Mouse (Mus musculus) ovary, postnatal 14 days (tissue): Measurements from ENCODE around the gene Rac2.
A peak's percentile ranks its signal among the peaks of the same experiment; 100 is the strongest.

Source experiments
- DNase-seq: peaks from one replicate; pipeline ENCODE4 v3.0.0; 2022; ENCODE audit warnings: low spot score

Gene Rac2

DNA sequence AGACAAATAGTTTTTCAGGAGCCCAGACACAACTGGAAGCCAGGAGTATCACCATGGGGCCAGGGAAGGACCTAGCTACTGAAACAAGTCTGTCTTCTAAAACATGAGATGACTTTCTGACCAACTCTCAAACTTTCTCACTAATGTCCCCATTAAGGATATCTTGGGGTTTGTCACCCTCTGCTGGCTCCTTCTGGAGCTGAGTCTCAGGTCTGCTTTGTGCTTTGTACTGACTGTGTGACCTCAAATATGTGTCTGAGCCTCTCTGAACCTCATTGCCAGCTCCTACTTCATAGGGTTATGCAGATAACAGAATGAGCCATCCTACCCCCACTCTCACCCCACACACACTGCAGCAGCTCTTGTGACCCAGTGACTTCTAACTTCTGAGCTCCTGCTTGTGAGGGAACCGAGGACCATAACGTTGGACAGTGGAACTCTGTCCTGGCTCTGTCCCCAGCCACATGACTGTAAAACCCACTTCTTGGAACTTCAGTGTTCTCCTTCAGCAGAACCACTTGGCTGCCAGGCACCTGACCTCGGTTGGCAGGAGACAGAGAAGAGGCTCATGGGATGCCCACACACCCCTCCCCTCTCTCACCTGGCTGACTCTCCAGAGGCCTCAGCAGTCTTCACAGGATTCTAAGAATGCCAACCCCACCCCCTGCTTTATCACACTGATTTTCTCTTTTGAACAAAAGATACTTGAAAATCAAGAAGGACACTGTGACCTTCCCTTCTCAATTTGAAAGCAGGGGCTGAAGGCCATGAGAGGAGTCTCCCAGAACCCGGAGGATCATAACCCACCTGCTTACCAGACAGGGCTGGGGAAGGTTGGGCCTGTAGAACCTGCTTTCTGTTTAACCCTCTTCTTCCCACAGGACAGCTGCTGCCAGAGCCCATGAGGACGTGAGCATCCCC lies 24.9 kb downstream of the Rac2 start:
- no peak for DNase-seq

DNA sequence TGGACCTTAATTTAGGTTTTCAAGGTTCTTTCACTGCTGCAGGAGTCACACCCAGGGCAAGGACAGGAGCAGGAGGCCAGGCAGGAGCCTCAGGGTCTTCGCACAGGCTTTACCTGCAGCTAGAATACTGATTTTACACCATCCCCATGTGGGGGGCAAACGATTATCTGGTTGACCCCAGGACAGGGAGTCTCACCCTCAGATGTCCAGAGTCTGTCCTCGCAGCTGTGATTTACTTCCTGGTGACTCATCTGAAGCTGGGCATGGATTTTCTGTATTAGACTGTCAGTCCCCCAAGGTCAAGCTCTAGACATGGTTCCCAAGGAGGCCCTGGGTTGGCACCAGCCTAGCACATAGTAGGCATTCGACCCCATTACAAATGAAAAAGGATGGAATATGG lies 26.5 kb downstream of the Rac2 start:
- DNase-seq, result no peak

DNA sequence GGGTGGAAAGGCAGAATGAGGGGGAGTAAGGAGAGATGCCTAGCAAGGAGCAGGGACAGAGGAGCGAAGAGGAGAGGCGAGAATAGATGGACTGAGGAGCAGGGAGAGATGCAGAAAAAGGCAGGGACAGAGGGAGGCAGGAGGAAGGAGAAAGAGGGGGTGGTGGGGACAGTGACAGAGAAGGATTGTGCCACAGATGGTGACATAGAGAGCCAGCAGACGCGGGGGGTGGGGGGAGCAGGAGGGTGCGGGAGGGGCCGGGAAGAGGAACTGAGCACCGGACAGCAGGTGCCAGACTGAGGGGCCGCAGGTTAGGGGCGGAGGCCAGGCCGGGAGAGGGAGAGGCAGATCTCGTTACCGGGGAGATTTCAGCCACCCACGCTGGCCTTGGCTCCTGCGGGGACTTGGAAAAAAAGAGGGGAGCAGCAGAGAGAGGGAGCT lies 28.0 kb downstream of the Rac2 start, which contains the start of gene Sstr3:
Gene Sstr3, minus strand, starts transcription at position 125 of the 441 bp plus-strand sequence.
- no peak for DNase-seq

GRCm38 (mm10) chr15:78544041-78544440 lies 28.5 kb downstream of the Rac2 start:
- DNase-seq, result no peak

DNA sequence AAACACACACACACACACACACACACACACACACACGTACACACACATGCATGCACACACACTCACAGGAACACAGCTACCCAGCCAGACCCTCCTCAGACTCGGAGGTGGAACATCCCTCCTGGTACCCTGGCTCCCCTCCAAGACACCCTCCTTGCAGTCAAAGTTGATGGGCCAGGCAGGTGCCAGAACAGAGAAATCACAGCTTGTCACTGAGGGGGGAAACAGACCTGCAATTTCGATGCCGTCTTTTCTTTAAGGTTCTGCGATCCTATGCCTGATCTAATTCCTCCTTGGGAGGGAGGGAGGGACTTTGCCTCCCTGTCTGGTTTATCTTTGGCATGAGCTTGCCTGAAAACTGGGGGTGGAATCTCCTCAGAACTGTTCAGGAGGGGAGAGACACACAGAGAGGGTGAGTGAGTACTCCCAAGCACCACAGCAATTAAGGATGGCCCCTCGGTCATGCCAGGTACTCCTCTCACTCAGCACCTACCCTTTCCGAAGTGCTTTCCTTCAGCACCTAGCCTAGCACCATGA lies 29.7 kb downstream of the Rac2 start:
- no peak for DNase-seq

DNA sequence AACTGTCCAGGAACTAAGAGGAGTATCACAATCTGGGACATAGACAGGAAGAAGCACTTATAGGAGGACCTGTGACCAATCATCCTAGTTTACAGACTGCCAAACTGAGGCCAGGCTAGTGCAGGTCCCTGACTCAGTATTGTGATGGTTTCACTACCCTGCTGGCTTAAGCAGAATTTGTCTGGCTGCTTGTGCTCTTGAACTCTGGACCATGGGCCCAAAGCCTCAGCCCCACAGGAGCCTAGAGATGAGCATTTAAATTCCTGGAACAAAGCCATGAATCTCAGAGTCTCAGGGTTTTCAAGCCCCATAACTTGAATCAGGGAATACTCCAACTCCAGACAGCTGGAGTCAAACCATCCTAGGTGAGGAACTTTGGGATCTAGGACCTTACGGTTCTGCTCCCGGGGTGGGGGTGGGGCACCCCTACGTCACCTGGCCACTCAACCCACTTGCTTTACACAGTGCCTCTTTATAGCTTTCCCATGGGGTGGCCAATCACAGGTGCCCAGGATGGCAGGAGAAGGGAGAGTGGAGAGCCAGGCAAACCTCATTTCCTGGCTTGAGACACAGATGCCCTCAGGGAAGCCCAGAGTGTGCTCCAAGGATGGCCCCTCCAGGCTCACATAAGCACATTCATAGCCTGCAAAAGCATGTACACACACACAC lies 30.4 kb downstream of the Rac2 start:
- DNase-seq, result no peak

GRCm38 (mm10) chr15:78541606-78542005 lies 31.0 kb downstream of the Rac2 start:
- no peak for DNase-seq

DNA sequence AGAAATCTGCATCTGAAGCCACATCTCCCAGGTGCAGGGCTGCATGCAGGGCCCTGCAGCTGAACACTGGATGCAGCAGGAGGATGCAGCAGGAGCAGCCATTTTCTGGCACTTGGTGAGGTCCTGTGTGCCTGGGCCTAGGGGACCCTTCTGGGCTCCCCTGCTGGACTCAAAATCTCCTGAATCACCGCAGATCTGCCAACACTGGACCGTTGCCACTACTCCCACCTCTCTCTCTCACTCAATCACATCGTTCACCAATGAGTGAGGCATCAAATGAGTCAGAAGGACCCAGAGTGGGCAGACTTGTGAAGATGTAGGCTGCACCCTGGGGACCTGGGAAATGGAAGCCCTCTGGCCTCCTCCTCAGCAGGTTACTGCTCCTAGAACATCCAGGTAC lies 31.5 kb downstream of the Rac2 start:
- DNase-seq, result no peak

DNA sequence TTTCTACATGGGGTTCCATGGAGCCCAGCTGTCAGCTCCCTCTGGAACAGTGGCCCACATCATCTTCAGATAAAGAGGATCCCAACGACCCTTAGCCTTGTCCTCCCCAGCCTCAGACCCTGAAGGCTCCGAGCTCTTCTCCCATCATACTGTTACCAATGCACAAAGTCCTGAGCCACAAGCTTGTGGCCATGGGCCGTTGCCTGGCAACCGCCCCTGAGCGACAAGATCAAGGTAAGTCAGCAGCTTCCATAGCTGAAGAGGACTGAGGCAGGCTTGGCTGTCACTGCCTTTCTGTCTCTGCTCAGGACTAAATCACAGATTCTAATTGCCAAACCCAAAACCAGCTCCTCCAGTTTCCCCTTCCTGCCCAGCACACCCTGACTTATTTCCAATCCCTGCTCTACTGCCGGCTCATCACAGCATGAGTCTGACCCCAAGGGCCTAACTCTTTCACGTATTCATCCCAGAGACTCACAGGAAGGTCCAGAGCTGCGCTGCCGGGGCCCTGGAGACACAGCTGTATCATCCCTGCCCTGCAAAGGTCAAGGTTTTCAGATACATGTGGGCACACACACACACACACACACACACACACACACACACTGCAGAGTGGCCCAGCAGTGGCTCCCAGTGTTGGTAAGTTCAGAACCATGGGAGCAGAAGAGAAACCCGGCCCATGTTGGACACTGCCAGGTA lies 36.7 kb downstream of the Rac2 start:
- DNase-seq, result no peak

DNA sequence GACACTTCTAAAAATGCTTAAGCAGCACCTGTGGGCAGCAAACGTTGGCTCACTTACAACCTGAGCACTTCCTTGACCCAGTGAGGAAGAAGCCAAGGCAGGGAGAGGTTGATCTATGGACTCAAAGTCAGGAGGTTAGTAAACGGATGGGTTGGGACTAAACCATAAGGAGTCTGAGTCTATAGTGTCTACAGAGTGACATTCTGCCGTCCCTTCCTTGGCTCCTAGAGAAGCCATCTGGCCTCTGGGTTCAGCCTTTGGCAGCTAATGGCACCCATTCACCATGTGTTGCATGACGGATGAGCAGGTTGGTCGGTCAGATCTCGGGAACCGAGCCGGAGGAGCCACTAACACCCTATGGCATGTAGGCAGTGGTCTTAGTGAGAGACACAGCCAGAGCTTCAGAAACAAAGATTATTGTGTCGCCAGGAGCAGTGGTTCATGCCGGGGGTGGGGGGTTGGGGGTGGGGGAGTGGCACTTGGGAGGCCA lies 39.2 kb downstream of the Rac2 start:
- no peak for DNase-seq

DNA sequence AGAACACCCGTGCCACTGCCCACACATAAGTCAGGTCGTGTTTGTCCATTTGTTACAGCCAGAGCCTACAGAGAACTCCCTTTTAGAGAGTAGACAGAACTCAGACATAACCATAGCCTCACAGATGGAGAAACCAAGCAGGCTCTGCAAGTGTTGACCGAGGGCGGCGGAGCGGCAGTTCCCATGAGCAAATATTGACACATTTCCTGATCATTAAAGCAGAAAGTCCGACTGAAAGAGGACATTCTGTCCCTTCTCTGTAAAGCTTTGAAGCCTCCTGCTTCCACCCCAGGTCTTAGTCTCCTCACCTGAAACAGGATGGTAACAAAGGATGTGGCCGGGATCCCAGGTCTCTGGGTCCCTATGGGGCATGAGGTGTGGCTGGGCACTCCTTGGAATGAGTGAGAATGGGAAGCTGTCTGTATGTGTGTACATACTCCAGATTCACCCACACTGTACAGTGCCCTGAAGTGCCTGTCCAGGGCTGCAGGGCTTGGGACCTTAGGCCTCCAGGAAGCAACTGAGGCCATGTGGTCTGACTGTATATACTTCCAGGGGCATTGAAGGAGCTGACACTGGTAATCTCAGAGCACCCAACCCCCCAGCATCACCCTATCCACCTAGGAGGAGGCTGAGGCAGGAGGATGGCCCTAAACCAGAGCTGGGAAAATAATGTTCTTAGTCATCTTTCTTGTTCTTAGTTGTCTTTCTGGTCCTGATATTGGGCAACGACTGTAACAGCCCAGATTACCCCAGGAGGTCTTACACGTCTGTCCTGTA lies 39.8 kb downstream of the Rac2 start:
- no peak for DNase-seq

DNA sequence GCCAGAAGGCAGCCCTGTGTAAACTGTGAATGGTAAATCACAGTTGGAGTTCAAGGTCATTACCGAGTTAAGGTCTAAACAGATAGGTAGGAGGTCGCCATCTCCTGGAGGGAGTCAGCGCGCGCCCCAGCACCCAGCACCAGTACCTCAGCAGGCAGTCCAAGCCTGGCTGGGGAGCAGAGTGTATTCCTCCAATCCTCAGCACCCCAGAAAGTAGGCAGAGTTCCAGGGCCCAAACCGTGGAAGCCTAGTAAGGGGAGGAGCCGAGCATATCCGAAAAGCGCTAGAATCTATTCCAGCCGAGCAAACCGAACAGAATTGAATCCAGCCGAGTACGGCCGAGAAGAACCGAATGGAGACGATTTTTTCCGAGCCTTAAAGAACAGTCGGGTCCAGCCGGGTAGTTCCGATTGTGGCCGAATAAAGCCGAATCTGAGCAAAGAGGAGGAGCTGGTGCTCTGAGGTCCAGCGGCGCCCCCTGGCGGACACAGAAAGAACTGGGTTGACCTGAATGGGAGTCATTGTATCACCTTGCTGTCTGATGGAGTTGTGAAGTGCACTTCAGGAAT lies 40.6 kb downstream of the Rac2 start:
- DNase-seq, result peak; percentile 97

DNA sequence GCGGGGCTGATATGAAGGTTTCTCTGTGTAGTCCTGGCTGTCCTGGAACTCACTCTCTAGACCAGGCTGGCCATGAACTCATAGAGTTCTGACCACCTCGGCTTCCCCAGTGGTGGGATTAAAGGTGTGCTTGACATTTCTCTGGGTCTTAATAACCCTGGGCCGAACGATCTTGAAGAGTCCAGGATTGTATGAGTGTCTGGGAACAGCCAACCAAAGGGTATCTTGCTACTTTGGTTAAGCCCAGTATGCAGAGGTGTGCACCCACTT lies 41.2 kb downstream of the Rac2 start:
- no peak for DNase-seq

DNA sequence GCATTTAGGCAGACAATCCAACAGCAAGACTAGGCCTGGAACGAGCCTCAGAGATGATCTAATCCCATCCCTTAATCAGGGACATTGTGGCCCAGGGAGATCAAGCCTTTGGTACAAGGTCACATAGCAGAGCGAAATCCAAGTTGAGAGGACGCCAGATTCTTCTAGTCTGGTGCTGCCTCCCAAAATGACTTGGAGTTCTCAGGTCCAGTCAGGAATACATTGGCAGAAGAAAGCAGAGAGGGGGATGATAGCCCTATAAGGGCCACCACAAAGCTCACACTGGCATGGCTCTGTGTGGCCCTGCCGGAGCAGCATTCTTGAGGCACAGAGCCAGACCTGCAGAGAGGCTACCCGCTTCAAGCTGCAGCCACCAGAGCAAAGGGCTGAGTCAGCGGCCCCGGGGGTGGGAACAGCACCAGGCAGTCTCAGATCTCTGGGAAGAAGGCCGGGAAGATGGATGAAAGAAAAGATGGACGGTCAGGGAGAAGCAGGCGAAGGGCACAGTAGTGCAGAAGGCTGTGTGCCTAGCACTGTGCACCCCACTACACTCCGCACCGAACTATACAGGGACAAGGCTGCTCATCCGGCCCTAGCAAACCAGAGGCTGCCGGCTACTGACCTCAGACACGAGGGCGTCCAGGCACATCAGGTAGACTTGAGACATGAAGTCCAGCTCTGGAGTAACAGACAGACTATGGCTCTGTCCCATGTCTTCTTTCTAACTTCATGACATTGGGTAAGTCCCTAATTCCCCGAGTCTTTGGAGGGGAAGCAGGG lies 41.7 kb downstream of the Rac2 start, which contains the start of gene C1qtnf6:
Gene C1qtnf6, minus strand, starts transcription at position 746 of the 780 bp plus-strand sequence.
- DNase-seq, result no peak

GRCm38 (mm10) chr15:78530141-78530540 lies 42.4 kb downstream of the Rac2 start:
- no peak for DNase-seq

DNA sequence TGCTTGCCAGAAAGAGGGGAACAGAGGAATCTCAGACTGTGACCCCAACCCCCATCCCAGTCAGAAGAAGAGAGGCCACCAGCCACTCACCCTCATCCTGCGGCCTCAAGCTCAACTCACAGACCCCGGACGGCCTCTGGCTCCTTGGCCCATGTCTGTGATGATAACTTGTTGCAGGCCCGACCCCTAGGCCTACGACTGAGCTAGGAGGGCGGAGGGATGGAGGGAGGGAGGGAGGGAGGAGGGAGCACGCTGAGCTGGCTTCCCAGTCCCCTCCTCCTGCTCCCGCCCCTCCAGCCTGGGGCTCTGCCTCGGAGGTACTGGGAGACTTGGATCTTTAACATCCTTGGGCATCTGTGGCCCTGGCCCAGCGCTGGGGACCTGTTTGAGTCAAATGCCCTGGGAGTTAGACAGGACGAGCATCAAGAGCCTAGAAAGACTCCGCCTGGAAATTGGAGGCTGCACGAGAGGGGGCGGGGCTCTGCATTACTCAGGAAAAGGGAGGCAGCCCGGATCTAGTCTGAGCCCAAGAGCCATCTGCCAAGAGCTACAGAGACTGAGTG lies 43.1 kb downstream of the Rac2 start:
- DNase-seq, result peak; percentile 48

DNA sequence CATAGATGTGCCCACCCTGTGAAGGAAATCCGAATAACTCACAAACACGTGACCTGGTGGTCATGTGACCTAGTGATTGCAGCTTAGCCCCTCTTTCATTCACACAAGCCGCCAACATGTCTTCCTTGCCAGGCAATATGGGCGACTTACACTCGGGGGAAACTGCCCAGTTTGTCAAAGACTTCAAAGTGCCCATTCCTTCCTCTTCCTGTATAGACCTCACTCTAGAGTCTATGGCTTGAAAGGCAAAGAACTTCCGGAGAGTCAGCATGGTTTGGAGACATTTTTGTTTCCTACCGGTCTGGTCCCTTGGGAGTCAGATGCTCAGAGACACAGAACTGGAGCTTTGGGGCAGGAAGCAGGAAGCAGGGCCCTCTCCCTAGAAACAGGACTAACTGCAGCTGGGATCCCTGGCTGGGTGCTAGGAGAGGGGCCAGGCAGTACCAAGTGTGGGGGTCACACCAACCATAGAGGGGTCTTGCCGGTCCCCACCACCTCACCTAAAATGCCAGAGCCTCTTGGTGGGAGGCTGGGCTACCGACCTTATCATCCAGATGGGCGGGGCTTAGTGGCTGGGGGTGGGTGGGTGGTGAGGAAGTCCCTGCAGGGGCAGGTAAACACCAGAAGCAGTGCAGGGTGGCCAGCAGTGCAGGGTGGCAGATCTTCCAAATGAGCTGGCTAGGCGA lies 43.7 kb downstream of the Rac2 start:
- DNase-seq, result no peak

DNA sequence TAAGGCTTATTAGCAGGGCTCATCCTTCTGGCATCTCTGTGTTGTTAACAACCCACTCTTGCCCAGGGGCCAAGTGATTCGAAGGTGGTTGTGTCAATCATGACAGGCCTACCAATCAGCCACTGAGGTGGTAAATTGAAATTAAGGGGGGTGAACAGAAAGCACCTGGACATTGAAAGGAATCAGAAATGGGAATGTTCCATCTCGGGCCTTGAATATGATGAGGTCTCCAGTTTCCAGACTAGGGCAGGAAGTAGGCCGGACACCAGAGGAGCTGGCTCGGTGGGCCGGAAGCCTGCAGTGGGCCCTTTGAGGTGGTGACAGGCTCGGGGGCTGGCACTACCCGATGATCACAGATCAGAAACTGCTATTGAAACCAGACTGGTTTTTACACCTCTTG lies 44.6 kb downstream of the Rac2 start:
- DNase-seq, result no peak

- DNase-seq, result no peak
Observed at GRCm38 (mm10) chr15:78524163-78524562, 48.4 kb downstream of the Rac2 start.

DNA sequence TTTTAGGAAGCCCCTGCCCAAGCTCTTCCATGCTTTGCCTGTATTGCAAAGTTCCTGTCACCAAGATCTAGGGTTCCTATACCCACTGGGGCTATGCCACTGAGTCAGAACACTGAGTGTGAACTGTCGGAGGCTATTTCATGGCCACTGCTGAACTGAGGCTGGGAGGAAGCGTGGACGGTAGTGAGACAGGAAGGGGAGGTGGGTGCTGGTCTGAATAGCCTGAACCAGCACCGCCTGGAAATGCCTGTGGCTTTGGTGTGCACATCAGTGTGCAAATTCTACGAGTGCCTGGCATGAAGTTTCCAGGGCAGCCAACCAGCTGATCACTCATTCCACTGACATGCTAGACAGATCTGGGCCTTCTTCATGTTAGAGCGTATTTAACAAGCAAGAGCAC lies 50.7 kb downstream of the Rac2 start:
- DNase-seq, result no peak
